Mouse (Mus musculus) adrenal gland, adult 2 months (tissue): ENCODE results near the gene Pld1. TPM values are rescaled to one million over a fixed set of nuclear protein-coding genes. Genes with fewer than 3 reads are reported as not detected.

ENCODE experiments used
- DNase-seq: peaks from one replicate; pipeline ENCODE4 v3.0.0; 2021
- polyA plus RNA-seq: library from polyadenylated mRNA; depleted of rRNA; stranded (reverse); fragments of >200 nt; gene quantifications from 2 replicates; pipeline ENCODE4 v1.2.3, GENCODE M21; 2012
- total RNA-seq, 2 experiments: library from RNA; stranded (reverse); gene quantifications; 2 replicates each; pipeline ENCODE4 v1.2.3; 2021

Pld1 gene
- total and polyA plus RNA-seq, 3 experiments, result 0.68 to 6.7 (median 5.8) TPM

GRCm38 (mm10) chr3:28049526-28049925 lies 111.0 kb downstream of the Pld1 start:
- DNase-seq, result no peak

DNA sequence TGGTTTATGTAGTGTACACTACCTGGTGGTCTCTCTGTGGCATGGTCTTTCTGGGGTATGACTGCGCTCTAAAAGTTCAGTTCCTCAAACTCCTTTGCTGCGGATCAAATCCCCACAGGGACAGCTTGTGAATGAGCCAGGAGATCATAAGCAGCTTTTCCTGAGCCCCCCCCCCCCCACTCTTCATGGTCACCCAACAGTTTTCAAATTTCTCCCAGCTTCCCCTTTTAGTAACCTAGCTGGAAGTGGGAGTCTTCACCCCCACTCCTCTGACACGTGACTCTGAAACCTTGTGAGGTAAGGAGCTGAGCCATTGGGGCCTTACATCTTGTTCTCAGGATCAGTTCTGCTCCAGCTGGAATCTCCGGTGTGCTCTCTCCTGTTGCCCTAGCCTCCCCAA lies 114.6 kb downstream of the Pld1 start:
- no peak for DNase-seq

GRCm38 (mm10) chr3:28060713-28061112 lies 122.2 kb downstream of the Pld1 start:
- no peak for DNase-seq

DNA sequence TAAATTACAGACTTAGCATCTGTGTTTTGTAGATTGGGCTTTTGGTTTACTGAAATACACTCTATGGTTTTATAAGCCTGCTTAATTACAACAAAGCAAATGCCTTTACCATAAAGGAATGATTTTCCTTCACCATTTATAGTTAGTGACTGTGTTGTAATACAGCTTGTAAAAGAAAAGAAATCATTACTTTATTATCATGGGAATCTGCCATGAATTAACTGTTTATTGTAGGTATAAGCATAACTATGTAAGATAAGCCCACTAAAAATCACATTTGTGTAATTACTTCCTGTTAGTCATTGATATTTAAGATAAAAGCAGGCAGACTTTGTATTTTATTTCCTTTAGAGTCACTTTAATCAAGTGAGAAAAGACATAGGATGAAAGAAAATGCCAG lies 122.7 kb downstream of the Pld1 start:
- DNase-seq, result no peak

DNA sequence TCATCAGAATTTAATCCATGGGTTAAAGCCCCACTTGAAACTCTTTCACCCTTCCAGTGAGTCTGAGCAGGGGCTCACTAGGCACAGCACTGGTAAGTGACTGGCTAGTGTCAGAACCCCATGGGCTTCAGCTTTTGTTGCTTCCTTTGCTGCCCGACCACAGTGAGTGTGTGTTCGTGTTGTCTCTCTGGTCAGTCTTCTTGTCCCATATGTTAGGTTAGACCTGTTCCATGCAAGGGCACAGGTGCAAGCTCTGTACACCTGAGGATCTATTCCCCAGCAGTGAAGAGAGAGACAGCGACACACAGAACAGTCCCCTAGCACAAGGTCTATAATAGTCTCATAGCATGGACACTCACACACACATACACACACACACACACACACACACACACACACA lies 140.7 kb downstream of the Pld1 start:
- DNase-seq, result no peak

DNA sequence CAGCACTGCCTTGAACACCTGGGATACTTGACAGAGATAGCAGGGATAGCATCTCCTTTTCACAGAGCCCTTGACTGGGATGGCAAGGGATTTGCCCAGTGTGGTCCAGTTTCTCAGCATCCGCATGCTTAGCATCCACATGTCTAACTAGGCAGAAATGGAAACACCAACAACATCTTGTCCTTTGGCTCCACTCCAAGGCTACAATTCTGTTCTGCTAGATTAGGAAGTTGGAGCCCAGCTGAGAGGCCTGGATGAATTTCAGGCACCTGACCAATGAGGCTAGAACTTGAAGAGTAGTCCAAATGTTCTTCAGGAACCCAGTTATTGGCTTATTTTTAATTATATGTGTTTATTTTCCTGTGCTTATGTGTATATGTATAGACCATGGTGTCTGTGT lies 141.6 kb downstream of the Pld1 start:
- no peak for DNase-seq

DNA sequence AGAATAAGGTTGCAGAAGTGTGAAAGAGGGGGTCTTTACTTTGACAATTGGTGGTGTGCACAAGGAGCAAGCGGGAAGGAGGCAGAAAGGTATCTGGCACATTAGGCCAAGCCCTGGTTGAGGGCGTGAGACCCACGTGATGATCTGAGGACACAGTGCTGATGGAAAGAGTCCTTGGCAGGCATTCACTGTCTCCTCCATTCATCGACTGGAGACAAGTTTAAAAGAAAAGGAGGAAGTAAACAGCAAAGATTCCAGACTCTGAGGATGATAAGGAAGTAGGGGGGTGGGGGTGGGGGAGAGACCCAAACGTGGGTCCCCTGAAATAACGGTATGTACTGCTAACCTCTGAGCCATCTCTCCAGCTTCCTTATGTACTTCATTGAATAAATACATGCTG lies 142.5 kb downstream of the Pld1 start:
- no peak for DNase-seq

DNA sequence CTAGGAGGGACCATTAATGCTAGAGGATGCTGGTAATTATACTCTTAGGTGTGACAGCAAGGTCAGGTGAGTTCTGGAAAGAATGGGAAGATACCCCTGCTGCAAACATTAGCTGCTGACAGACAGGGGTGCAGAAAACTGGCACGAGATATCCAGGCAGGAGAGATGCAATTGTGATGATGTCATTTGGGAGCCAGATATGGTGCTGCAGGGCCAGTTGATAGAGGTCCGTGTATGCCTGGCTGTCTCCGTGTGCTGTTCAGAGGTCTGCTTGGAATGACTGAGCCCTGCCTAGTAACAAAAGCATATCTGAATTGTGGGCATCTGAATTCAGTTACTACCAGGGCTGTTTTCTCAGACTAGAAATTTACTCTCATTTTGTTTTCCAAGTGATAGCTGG lies 144.7 kb downstream of the Pld1 start:
- DNase-seq, result no peak

GRCm38 (mm10) chr3:28084281-28084680 lies 145.8 kb downstream of the Pld1 start:
- no peak for DNase-seq

DNA sequence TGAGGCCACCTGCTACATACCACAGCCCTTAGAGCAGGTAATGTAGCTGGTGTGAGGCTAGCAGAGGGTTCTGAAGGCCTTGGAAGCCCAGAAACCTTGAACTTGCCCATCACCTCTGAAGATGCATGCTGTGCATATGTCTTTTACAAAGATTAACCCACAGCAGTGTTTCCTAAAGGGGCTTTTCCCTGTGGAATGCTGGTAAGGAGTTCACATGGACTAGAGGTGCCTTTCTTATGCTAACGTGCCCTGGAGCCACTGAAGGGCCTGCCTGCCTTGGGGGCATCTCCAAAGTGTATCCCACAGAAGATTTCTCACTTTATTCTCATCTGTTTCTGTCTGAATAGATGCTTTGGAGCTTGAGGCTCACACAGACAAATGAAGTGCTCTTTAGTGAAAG lies 152.8 kb downstream of the Pld1 start:
- no peak for DNase-seq

DNA sequence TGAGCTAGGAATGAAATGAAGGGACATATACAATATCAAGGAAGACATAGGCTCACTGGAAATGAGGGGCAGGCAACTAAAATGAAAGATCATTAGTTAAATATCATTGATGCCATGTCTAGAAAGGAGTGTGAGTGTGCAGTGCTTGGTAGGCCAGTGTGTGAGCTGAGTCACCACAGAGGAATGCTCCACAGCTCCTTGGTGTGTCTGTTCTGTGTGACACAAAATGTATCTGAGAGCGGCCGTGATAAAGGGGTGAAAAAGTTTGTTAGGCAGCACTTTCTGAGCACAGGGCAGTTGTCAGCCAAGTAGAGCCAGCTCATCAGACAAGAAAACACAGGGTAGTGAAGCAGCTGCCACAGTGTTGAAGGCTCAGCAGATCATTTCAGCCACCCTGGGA lies 153.2 kb downstream of the Pld1 start:
- DNase-seq, result no peak

DNA sequence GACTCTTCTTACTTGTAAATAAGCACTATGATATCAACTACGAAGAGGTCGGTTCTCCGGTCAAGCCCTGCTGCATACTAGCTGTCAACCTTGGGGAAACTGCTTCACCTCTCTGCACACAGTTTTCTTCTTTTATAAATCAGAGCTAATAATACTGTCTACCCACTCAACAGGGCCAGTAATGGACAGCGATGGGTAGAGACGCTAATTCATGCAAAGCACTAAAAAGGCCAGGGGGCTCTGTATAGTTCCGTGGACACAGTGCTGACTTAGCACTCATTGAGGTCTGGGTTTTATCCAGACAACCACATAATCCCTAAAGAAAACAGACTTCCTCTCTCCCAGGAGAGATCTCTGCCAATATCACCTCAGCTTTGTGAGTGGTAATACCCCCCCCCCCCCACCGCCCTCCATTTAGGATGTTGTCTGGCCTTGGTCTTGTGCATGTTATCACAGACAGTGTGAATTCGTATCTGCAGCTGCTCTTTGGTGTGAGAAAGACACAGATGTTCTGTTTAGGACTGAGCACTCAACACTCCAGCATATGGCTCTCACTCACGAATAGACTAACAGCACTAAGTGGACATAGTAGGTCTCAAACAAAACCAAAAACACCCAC lies 155.3 kb downstream of the Pld1 start:
- DNase-seq, result no peak

DNA sequence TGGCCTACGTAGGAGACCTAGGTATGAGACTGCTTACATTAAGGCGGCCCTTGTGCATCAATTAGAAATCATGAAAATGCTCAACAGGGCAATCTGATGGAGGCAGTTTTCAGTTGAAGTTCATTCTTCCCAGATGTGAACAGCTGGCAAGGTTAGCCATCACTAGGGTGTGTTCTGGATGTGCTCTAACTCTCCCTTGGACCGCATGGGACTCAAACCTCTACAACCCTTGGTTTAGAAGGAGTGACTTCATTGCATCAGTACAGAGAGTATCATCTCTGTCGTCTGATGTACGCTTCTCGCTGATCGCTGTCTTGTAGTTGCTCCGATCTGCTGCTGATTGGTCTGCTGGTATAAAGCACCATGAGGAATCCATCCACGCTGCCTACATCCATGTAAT lies 157.0 kb downstream of the Pld1 start:
- DNase-seq, result no peak

DNA sequence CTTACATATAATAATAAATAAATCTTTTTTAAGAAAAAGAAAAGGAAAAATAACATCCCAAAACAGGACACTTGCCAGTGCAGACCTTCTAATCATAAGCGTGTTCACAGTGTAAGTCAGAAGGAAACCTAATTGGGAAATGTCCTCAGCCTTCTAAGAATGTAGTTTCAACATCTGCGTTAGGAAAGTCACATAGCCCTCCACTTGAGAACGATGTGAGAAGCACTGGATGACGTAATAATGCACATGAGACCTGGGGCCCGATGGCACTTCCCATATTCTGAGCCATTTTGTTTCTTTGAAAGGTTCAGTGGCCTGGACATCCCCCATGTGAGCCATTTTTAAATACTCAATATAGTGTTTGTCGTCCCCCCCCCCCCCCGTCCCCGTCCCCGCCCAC lies 160.7 kb downstream of the Pld1 start:
- no peak for DNase-seq

DNA sequence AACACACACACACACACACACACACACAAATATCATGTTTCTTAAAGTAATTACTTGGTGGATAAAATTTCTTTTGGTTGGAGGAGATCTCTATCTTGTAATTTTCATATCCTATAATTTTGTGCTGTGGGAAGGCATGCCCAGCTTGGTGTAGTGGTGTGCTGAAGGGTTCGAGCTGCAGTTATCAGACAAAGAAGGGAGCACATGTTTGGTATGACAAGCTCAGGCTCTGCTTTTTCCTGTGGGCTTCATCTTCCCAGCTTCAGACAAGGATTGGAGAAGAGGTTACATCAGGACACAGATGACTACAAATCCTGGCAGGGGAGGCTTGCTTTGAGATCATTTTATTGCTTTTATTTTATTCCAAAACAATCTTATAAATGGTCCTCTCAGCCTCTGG lies 166.5 kb downstream of the Pld1 start:
- no peak for DNase-seq

DNA sequence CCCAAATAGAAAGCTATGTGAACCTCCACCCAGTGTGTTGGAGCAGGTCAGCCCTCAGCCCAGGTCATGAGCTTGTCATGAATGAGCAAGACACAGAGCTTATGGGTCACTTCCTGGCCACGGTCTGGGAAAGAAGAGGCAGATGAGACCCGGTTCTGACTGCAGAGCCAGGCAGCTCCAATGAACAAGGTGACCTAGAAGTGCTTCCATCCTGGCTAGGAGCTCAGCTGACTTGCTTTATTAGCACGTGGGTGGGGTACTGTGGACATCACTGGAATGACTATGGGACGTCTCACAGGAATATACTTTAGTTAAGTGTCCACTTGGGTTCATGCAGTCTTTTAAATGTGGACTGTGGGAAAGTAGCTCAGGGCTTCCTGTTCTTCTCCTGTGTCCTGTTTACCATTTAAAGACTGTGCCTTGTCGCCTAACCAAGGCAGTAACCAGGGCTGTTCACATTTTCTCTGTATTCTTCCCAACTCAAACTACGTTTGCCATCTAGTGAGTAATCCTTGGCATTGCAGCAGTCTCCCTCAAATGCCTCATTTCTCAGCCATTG lies 169.0 kb downstream of the Pld1 start:
- DNase-seq, result peak; percentile 38

DNA sequence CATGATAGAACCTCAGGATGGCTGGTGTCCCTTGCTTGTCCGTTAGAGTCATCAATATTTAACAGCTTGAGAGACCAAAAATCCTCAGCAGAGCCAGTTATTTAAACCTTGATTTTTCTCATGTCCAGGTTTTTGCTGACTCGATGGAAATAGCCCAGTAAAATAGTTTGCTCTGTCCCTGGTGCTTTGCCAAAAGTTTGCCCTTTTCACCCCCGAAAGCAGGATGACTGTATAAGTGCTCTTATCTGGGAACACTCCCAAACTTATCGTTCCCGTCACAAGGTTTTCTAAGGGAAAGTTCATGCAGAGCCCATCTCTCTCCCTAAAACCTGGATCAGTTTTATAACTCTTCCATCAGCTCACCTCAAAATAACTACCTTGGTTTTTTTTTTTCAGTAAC lies 173.0 kb downstream of the Pld1 start:
- DNase-seq, result peak; percentile 78

- DNase-seq, result no peak
Observed at GRCm38 (mm10) chr3:28113881-28114280, 175.4 kb downstream of the Pld1 start.

- no peak for DNase-seq
Observed at GRCm38 (mm10) chr3:28141716-28142115, 203.2 kb downstream of the Pld1 start.

GRCm38 (mm10) chr3:28142121-28142520 lies 203.6 kb downstream of the Pld1 start:
- no peak for DNase-seq

DNA sequence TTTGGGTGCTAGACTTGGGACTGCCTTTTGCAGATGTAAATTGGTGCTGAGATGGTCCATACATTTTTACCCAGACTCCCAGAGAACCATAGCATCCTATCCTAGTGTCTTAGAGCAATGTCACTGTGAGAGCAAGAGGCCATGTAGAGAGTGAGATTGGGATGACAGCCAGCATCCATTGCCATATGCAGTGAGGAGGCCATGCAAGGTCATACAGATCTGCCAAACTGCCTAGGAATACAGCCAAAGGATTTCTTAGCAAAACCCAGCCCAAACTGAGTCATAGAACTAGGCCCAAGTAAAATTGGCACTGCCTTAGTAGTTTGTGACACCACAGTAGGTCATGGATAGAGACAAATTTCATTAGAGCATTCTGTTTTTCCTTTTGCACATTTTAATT lies 206.2 kb downstream of the Pld1 start:
- peak; percentile 79 for DNase-seq

GRCm38 (mm10) chr3:28145461-28145860 lies 207.0 kb downstream of the Pld1 start:
- DNase-seq, result no peak

DNA sequence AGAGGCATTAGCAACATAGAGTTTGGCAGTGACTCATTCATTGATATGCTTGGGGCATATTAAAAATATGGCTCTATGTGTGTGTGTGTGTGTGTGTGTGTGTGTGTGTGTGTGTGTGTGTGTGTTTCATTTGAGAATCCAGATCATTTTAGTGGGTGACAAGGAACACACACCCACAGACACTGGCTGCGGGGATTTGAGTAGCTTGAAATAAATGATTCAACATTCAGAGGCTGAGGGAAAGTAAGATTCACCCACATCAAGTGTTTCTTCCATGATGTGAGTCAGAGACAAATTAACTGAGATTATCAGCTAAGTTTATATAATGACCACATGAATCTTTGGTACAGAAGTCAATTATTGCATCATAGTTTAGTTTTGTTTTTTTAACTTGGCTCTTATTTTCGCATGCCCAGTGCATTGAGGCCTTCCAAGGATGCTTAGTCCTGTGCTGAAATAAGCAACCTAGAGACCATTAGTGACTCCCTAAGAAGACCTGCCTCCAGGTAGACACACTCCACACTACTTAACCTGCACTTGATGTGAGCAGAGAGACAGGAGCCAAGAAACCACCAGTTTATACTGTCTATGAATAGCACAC lies 211.3 kb downstream of the Pld1 start:
- no peak for DNase-seq

DNA sequence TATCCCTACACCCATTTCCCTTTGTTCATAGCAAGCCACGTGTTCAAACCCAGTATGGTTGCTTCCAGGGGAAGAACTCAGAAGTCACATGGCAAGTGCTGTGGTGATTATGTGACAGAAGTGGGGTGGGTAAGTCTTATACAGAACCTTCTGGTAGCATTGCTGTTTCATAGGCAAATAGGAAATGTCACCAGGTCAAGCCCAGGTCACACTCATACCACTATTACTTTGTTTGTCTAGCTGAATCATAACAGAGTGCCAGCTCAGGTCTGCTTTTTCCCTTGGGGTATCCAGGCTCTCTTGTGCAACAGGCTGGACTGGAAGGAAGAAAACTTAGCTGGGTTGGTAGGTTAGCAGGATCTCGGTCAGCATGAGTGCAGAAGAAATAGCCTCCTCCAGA lies 219.5 kb downstream of the Pld1 start:
- no peak for DNase-seq
